Mouse (Mus musculus): ENCODE data around the gene Sycn. TPM values are rescaled to one million over a fixed set of nuclear protein-coding genes. Genes with fewer than 3 reads are reported as not detected.

Sycn gene
- polyA plus RNA-seq, 1 experiment from 2014 or later, result not detected

- no peak overlapping the region for H3K27ac ChIP-seq (replicated peaks; ENCODE audit: low read depth, low read length)
- peak; percentile 24 for DNase-seq (ENCODE audit: low spot score)
Measured at GRCm38 (mm10) chr7:28546649-28547048, 6.0 kb downstream of the Sycn start.

DNA sequence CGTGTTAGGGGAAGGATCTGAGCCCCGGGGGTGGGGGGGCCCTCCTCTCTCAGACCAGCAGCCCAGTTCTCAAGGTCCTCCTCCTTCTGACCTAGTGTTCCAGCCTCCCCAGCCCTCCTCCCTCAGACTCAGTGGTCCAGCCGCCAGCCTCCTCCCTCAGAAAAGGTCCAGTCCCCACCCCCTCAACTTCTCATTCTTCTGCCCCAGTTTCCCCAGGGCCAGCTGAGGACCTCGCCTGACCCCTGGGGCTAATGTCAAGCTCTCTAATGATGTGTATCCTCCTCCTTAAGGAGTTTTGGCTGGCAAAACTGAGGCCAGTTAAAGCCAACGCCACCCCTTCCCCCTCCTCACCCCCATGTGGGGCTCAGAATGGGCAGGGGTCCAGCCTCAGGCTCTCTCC, 6.5 kb downstream of the Sycn start, which contains the start of gene Nccrp1:
TSS of gene Nccrp1 (minus strand) at position 101 of the 400 bp plus-strand sequence.
- WGBS, result 1% methylated on average over 5 of the region's 5 CpGs
- H3K9ac ChIP-seq (replicated peaks; ENCODE audit: low read length), result peak within 1 kb of the TSS; percentile 39
- H3K4me2 ChIP-seq (ENCODE audit: low read depth, low read length), result peak within 1 kb of the TSS; percentile 54
- H3K9me3 ChIP-seq (replicated peaks; ENCODE audit: control insufficient read depth, low read length), result no peaks in the 10 kb centered on the region
- H3K27me3 ChIP-seq (ENCODE audit: control insufficient read depth, insufficient read depth, low read length), result peaks cover 31% of the 10 kb centered on the region
- no peak for DNase-seq (ENCODE audit: low spot score)
- H3K36me3 ChIP-seq (replicated peaks; ENCODE audit: control insufficient read depth, insufficient read depth, low read depth, low read length), result no peaks in the 10 kb centered on the region
- no peak for ATAC-seq (replicated peaks; ENCODE audit: insufficient number of reproducible peaks, low FRiP score, low TSS enrichment, low read depth)
- peak within 1 kb of the TSS; percentile 25 for H3K4me3 ChIP-seq (ENCODE audit: low read depth, low read length)
- no peak within 1 kb of the TSS for H3K27ac ChIP-seq (replicated peaks; ENCODE audit: low read depth, low read length)
- H3K4me1 ChIP-seq (ENCODE audit: control insufficient read depth, insufficient read depth, low read length), result peaks cover 2% of the 10 kb centered on the region

More at GRCm38 (mm10) chr7:28546649-28547048, 6.0 kb downstream of the Sycn start:
- Histone ChIP-seq H3K4me1 (ENCODE audit: control insufficient read depth, insufficient read depth, low read length) (peaks cover 2% of the 10 kb centered on the region), H3K4me2 (ENCODE audit: low read depth, low read length) (peak overlapping the region; percentile 54), H3K36me3 (replicated peaks; ENCODE audit: control insufficient read depth, insufficient read depth, low read depth, low read length) (no peaks in the 10 kb centered on the region), H3K4me3 (ENCODE audit: low read depth, low read length) (peak overlapping the region; percentile 25), H3K9me3 (replicated peaks; ENCODE audit: control insufficient read depth, low read length) (no peaks in the 10 kb centered on the region), H3K27me3 (ENCODE audit: control insufficient read depth, insufficient read depth, low read length) (peaks cover 31% of the 10 kb centered on the region), H3K9ac (replicated peaks; ENCODE audit: low read length) (peak overlapping the region; percentile 39)
- ATAC-seq (replicated peaks; ENCODE audit: insufficient number of reproducible peaks, low FRiP score, low TSS enrichment, low read depth), result no peak
- under 1% methylated on average over 22 of the region's 22 CpGs for WGBS

DNA sequence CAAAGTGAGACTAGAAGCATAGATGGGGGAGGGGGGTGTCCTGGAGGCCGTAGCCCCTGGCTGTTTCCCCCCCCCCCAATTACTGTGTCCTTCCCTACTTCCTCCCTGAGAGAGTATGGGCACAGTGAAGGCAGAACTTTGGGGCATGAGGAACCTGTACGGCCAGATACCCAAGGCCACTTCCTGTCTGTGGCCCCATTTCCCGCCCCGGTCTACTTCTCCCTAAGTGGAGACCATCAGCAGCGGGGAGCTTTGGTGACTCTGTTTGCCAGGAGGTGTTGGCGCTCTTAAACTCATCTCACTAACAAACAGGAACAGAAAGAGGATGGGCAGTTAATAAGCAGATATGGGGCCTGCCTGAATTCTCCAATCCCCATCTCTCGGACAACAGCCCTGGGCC, 6.9 kb downstream of the Sycn start:
- Histone ChIP-seq H3K4me2 (ENCODE audit: low read depth, low read length) (no peak overlapping the region), H3K27me3 (ENCODE audit: control insufficient read depth, insufficient read depth, low read length) (peaks cover 31% of the 10 kb centered on the region), H3K4me1 (ENCODE audit: control insufficient read depth, insufficient read depth, low read length) (peaks cover 2% of the 10 kb centered on the region), H3K27ac (replicated peaks; ENCODE audit: low read depth, low read length) (no peak overlapping the region), H3K36me3 (replicated peaks; ENCODE audit: control insufficient read depth, insufficient read depth, low read depth, low read length) (no peaks in the 10 kb centered on the region), H3K4me3 (ENCODE audit: low read depth, low read length) (peak overlapping the region; percentile 25; the same call in 1 of the 2 replicates), H3K9ac (replicated peaks; ENCODE audit: low read length) (no peak overlapping the region), H3K9me3 (replicated peaks; ENCODE audit: control insufficient read depth, low read length) (no peaks in the 10 kb centered on the region)
- 56% methylated on average over 7 of the region's 7 CpGs for WGBS
- ATAC-seq (replicated peaks; ENCODE audit: insufficient number of reproducible peaks, low FRiP score, low TSS enrichment, low read depth), result no peak
- no peak for DNase-seq (ENCODE audit: low spot score)

- DNase-seq (ENCODE audit: low spot score), result no peak
- no peak overlapping the region for H3K4me3 ChIP-seq (ENCODE audit: low read depth, low read length)
- no peaks in the 10 kb centered on the region for H3K9me3 ChIP-seq (replicated peaks; ENCODE audit: control insufficient read depth, low read length)
- H3K4me2 ChIP-seq (ENCODE audit: low read depth, low read length), result no peak overlapping the region
- H3K27ac ChIP-seq (replicated peaks; ENCODE audit: low read depth, low read length), result no peak overlapping the region
- no peak for ATAC-seq (replicated peaks; ENCODE audit: insufficient number of reproducible peaks, low FRiP score, low TSS enrichment, low read depth)
- no peaks in the 10 kb centered on the region for H3K4me1 ChIP-seq (ENCODE audit: control insufficient read depth, insufficient read depth, low read length)
- WGBS, result 85% methylated on average over 6 of the region's 6 CpGs
- no peaks in the 10 kb centered on the region for H3K36me3 ChIP-seq (replicated peaks; ENCODE audit: control insufficient read depth, insufficient read depth, low read depth, low read length)
- no peaks in the 10 kb centered on the region for H3K27me3 ChIP-seq (ENCODE audit: control insufficient read depth, insufficient read depth, low read length)
- H3K9ac ChIP-seq (replicated peaks; ENCODE audit: low read length), result no peak overlapping the region
Measured at GRCm38 (mm10) chr7:28553076-28553475, 12.4 kb downstream of the Sycn start.

DNA sequence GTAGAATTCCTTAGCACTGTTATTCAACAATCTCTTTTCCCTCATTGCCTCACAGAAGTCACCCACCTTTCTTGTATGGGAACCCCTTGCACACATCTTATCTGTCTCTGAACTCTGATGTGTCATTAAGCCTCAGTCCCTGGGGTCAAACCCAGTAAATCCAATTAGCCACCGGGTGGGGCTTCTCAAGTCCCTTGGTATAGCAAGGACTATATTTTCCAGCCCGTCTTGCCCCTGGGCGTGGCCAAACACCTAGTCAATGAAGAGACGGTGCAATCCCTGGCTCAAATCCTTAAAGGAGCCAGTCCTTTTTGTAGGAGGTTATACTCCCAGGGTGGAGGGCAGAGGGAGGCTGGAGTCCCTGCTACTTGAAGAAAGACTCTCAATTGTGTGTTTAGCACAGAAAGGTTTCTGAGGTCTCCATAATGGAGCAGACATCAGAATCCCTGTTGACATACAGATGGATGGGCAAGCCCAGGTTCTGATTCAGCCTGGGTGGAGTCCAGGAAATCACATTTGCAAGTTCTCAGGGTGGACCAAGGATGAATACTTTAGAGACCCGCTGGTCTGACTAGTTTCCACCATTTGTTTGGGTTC, 15.4 kb downstream of the Sycn start:
- WGBS, result 21% methylated on average over 5 of the region's 5 CpGs

GRCm38 (mm10) chr7:28557069-28557468, 16.4 kb downstream of the Sycn start:
- no peak for DNase-seq (ENCODE audit: low spot score)
- Histone ChIP-seq H3K27ac (replicated peaks; ENCODE audit: low read depth, low read length) (no peak overlapping the region), H3K36me3 (replicated peaks; ENCODE audit: control insufficient read depth, insufficient read depth, low read depth, low read length) (peaks cover 10% of the 10 kb centered on the region), H3K4me1 (ENCODE audit: control insufficient read depth, insufficient read depth, low read length) (no peaks in the 10 kb centered on the region), H3K9me3 (replicated peaks; ENCODE audit: control insufficient read depth, low read length) (no peaks in the 10 kb centered on the region), H3K4me2 (ENCODE audit: low read depth, low read length) (no peak overlapping the region), H3K9ac (replicated peaks; ENCODE audit: low read length) (no peak overlapping the region), H3K4me3 (ENCODE audit: low read depth, low read length) (no peak overlapping the region), H3K27me3 (ENCODE audit: control insufficient read depth, insufficient read depth, low read length) (no peaks in the 10 kb centered on the region)
- no peak for ATAC-seq (replicated peaks; ENCODE audit: insufficient number of reproducible peaks, low FRiP score, low TSS enrichment, low read depth)
- WGBS, result 82% methylated on average over 5 of the region's 5 CpGs

More for the DNA sequence above, 15.4 kb downstream of the Sycn start:
- Histone ChIP-seq H3K4me1 (ENCODE audit: control insufficient read depth, insufficient read depth, low read length) (no peaks in the 10 kb centered on the region), H3K4me3 (ENCODE audit: low read depth, low read length) (no peak overlapping the region), H3K27ac (replicated peaks; ENCODE audit: low read depth, low read length) (no peak overlapping the region), H3K27me3 (ENCODE audit: control insufficient read depth, insufficient read depth, low read length) (no peaks in the 10 kb centered on the region), H3K4me2 (ENCODE audit: low read depth, low read length) (no peak overlapping the region), H3K9ac (replicated peaks; ENCODE audit: low read length) (no peak overlapping the region), H3K36me3 (replicated peaks; ENCODE audit: control insufficient read depth, insufficient read depth, low read depth, low read length) (peaks cover 10% of the 10 kb centered on the region), H3K9me3 (replicated peaks; ENCODE audit: control insufficient read depth, low read length) (no peaks in the 10 kb centered on the region)
- DNase-seq (ENCODE audit: low spot score) (no peak), ATAC-seq (replicated peaks; ENCODE audit: insufficient number of reproducible peaks, low FRiP score, low TSS enrichment, low read depth) (no peak)

DNA sequence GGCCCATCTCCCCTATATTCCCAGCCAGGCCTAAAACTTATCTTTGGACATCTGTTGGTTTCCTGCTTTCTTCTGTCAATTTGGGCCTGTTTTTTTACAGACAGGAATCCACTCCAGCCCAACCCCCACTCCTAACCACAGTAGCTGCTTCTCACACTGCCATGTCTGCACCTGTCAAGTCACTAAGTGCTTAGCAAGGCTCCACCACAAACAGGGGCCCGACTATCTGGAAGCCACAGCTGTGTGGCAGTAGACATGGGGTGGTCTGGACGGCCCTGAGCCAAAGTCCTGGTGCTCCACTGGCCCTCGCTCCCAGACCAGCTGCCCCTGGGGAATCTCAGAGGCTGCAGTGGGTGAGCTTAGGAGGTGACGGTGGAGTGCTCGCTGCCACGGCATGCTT, 17.0 kb downstream of the Sycn start:
- H3K27ac ChIP-seq (replicated peaks; ENCODE audit: low read depth, low read length), result no peak overlapping the region
- no peak for DNase-seq (ENCODE audit: low spot score)

DNA sequence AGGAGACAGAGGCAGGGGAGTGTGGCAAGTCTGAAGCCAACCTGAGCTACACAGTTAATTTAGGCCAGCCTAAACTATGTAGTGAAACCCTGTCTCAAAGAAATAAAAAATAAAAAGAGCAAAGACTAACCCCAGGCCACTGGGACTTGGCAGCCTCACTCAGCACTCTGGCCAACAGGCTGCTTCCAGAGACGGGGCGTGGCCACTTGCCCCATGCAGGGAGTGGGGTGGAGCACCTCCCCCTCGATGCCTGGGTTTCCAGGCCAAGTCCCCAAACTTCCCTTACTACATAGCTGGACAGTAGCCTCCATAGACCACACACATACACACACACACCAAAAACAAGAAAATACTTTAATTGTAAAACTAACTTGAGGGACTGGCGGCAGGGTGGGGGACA, 17.8 kb downstream of the Sycn start:
- H3K9ac ChIP-seq (replicated peaks; ENCODE audit: low read length), result no peak overlapping the region
- H3K4me3 ChIP-seq (ENCODE audit: low read depth, low read length), result no peak overlapping the region
- H3K27me3 ChIP-seq (ENCODE audit: control insufficient read depth, insufficient read depth, low read length), result no peaks in the 10 kb centered on the region
- WGBS, result 49% methylated on average over 4 of the region's 4 CpGs
- no peak overlapping the region for H3K4me2 ChIP-seq (ENCODE audit: low read depth, low read length)
- no peak for DNase-seq (ENCODE audit: low spot score)
- peaks cover 10% of the 10 kb centered on the region for H3K36me3 ChIP-seq (replicated peaks; ENCODE audit: control insufficient read depth, insufficient read depth, low read depth, low read length)
- H3K4me1 ChIP-seq (ENCODE audit: control insufficient read depth, insufficient read depth, low read length), result no peaks in the 10 kb centered on the region
- no peak for ATAC-seq (replicated peaks; ENCODE audit: insufficient number of reproducible peaks, low FRiP score, low TSS enrichment, low read depth)
- no peak overlapping the region for H3K27ac ChIP-seq (replicated peaks; ENCODE audit: low read depth, low read length)
- no peaks in the 10 kb centered on the region for H3K9me3 ChIP-seq (replicated peaks; ENCODE audit: control insufficient read depth, low read length)

More for the DNA sequence above, 17.0 kb downstream of the Sycn start:
- Histone ChIP-seq H3K4me1 (ENCODE audit: control insufficient read depth, insufficient read depth, low read length) (no peaks in the 10 kb centered on the region), H3K9me3 (replicated peaks; ENCODE audit: control insufficient read depth, low read length) (no peaks in the 10 kb centered on the region), H3K27me3 (ENCODE audit: control insufficient read depth, insufficient read depth, low read length) (no peaks in the 10 kb centered on the region), H3K4me3 (ENCODE audit: low read depth, low read length) (no peak overlapping the region), H3K36me3 (replicated peaks; ENCODE audit: control insufficient read depth, insufficient read depth, low read depth, low read length) (peaks cover 10% of the 10 kb centered on the region), H3K4me2 (ENCODE audit: low read depth, low read length) (no peak overlapping the region), H3K9ac (replicated peaks; ENCODE audit: low read length) (no peak overlapping the region)
- ATAC-seq (replicated peaks; ENCODE audit: insufficient number of reproducible peaks, low FRiP score, low TSS enrichment, low read depth), result no peak
- WGBS, result 71% methylated on average over 6 of the region's 6 CpGs

Measured in embryonic facial prominence, embryonic 11.5 days (tissue).